19 mouse cellular contexts compared by ENCODE assay signal in the genomic region with DNA sequence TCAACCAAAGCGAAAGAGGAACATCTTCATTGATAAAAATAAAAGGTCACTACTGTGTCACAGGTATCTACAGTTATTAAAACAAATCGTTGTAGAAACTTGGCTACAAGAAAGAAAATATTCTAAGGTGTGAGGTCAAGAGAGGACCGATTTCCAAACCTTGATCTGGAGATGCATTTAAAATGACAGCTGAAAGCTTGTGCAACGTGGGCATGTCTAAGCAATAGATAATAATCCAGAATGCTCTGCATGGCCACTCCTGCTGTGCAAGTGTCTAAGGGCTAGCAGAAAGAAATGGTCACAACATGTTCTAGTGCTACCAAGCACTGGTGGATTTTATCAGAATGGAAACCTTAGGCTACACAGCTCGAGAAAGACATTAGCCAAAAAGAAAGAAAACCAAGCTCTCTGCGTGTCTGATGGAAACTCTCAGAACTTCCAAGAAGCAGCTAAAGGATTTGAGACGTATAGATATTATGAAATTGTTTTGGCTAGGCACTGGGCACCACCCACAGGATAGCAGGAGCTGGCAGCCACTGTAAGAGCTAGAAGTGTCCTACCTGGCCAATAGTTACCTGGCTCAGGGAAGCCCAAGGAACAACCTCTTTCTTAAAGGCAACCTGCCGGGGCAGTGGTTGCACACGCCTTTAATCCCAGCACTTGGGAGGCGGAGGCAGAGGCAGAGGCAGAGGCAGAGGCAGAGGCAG.
"Had no signal": no experiment of that assay in that cellular context is flagged by ENCODE, and none has a peak within 500 bp of the region (broad histone marks: within the 10 kb centered on the region; RNA-seq: fewer than 3 reads in every experiment).

No protein-coding gene starts in this region.

- H3K27ac ChIP-seq: kidney, postnatal 0 days; limb, embryonic 13.5 days; liver, embryonic 14.5 days; midbrain, embryonic 12.5 days had no signal

- H3K9me3 ChIP-seq: limb, embryonic 13.5 days; midbrain, embryonic 12.5 days; neural tube, embryonic 15.5 days had no signal

- H3K9ac ChIP-seq: limb, embryonic 13.5 days; liver, embryonic 14.5 days; midbrain, embryonic 12.5 days; neural tube, embryonic 15.5 days had no signal

- H3K4me2 ChIP-seq: limb, embryonic 13.5 days; midbrain, embryonic 12.5 days had no signal

- H3K36me3 ChIP-seq: neural tube, embryonic 15.5 days had no signal

- DNase-seq: kidney, adult 11 months; kidney, adult 9 months; kidney, postnatal 36 days; layer of hippocampus, adult 9-11 months; layer of hippocampus, postnatal 36 days; left cerebral cortex, postnatal 4 days; lung, adult 18-20 months; lung, postnatal 4 days; right cerebral cortex, adult 18-20 months; right cerebral cortex, postnatal 4 days; spleen, adult 18-20 months; thymus, adult 18-20 months; thymus, postnatal 14 days had no signal

- H3K4me3 ChIP-seq: limb, embryonic 13.5 days; midbrain, embryonic 12.5 days; neural tube, embryonic 15.5 days had no signal

- H3K27me3 ChIP-seq: limb, embryonic 13.5 days; midbrain, embryonic 12.5 days; neural tube, embryonic 15.5 days had no signal

- ATAC-seq: midbrain, embryonic 16.5 days had no signal
